Mouse (Mus musculus): Measurements from ENCODE around the gene Gm6034. TPM values are rescaled to one million over a fixed set of nuclear protein-coding genes. Genes with fewer than 3 reads are reported as not detected.
A peak's percentile ranks its signal among the peaks of the same experiment; 100 is the strongest.
"Not testable (repeated sequence)": the region's sequence is repeated elsewhere in the genome, so short reads cannot be mapped to it uniquely, and the experiment has no call there.

Gm6034 gene
- polyA plus RNA-seq, 1 experiment, result 0.22 TPM

- peaks cover 31% of the 10 kb centered on the region for H3K4me1 ChIP-seq (replicated peaks; ENCODE audit: control insufficient read depth, insufficient read depth, low read length)
- H3K36me3 ChIP-seq (ENCODE audit: control insufficient read depth, insufficient read depth, low read length), result no peaks in the 10 kb centered on the region
- no peaks in the 10 kb centered on the region for H3K27me3 ChIP-seq (ENCODE audit: control insufficient read depth, insufficient read depth, low read length)
- peak overlapping the region; percentile 59 for H3K27ac ChIP-seq (ENCODE audit: control insufficient read depth, insufficient read depth, low read length)
- under 1% methylated on average over 6 of the region's 6 CpGs for WGBS
- DNase-seq, result peak; percentile 30
- peak overlapping the region; percentile 2; the same call in 1 of the 2 replicates for H3K4me3 ChIP-seq (ENCODE audit: control insufficient read depth, insufficient read depth, low read length)
- TF ChIP-seq CTCF (IDR thresholded peaks at IDR 0.05; ENCODE audit: borderline replicate concordance, control insufficient read depth, extremely low read depth, insufficient read depth, low read length, poor library complexity) (no peak), POLR2A (IDR thresholded peaks at IDR 0.05; ENCODE audit: control insufficient read depth, extremely low read depth, insufficient read depth, low read length, poor library complexity) (no peak)
Observed at GRCm38 (mm10) chr17:35998545-35999305, 44.0 kb upstream of the Gm6034 start.

GRCm38 (mm10) chr17:35999356-35999755, 43.4 kb upstream of the Gm6034 start:
- Histone ChIP-seq H3K27ac (ENCODE audit: control insufficient read depth, insufficient read depth, low read length) (peak overlapping the region; percentile 20; the same call in 1 of the 2 replicates), H3K27me3 (ENCODE audit: control insufficient read depth, insufficient read depth, low read length) (no peaks in the 10 kb centered on the region), H3K36me3 (ENCODE audit: control insufficient read depth, insufficient read depth, low read length) (no peaks in the 10 kb centered on the region), H3K4me3 (ENCODE audit: control insufficient read depth, insufficient read depth, low read length) (no peak overlapping the region), H3K4me1 (replicated peaks; ENCODE audit: control insufficient read depth, insufficient read depth, low read length) (peaks cover 31% of the 10 kb centered on the region)
- TF ChIP-seq POLR2A (IDR thresholded peaks at IDR 0.05; ENCODE audit: control insufficient read depth, extremely low read depth, insufficient read depth, low read length, poor library complexity) (no peak), CTCF (IDR thresholded peaks at IDR 0.05; ENCODE audit: borderline replicate concordance, control insufficient read depth, extremely low read depth, insufficient read depth, low read length, poor library complexity) (no peak)
- WGBS, result 4% methylated on average over 7 of the region's 7 CpGs
- DNase-seq, result peak; percentile 89

- H3K4me1 ChIP-seq (replicated peaks; ENCODE audit: control insufficient read depth, insufficient read depth, low read length), result peaks cover 33% of the 10 kb centered on the region
- TF ChIP-seq CTCF (IDR thresholded peaks at IDR 0.05; ENCODE audit: borderline replicate concordance, control insufficient read depth, extremely low read depth, insufficient read depth, low read length, poor library complexity) (no peak), POLR2A (IDR thresholded peaks at IDR 0.05; ENCODE audit: control insufficient read depth, extremely low read depth, insufficient read depth, low read length, poor library complexity) (no peak)
- no peaks in the 10 kb centered on the region for H3K36me3 ChIP-seq (ENCODE audit: control insufficient read depth, insufficient read depth, low read length)
- H3K27ac ChIP-seq (ENCODE audit: control insufficient read depth, insufficient read depth, low read length), result no peak overlapping the region
- DNase-seq, result no peak
- no peaks in the 10 kb centered on the region for H3K27me3 ChIP-seq (ENCODE audit: control insufficient read depth, insufficient read depth, low read length)
- H3K4me3 ChIP-seq (ENCODE audit: control insufficient read depth, insufficient read depth, low read length), result no peak overlapping the region
- 56% methylated on average over 4 of the region's 4 CpGs for WGBS
Observed at GRCm38 (mm10) chr17:36000349-36000748, 42.4 kb upstream of the Gm6034 start.

- peaks cover 33% of the 10 kb centered on the region for H3K4me1 ChIP-seq (replicated peaks; ENCODE audit: control insufficient read depth, insufficient read depth, low read length)
- no peaks in the 10 kb centered on the region for H3K27me3 ChIP-seq (ENCODE audit: control insufficient read depth, insufficient read depth, low read length)
- no peaks in the 10 kb centered on the region for H3K36me3 ChIP-seq (ENCODE audit: control insufficient read depth, insufficient read depth, low read length)
- no peak overlapping the region for H3K4me3 ChIP-seq (ENCODE audit: control insufficient read depth, insufficient read depth, low read length)
- H3K27ac ChIP-seq (ENCODE audit: control insufficient read depth, insufficient read depth, low read length), result peak overlapping the region; percentile 49; the same call in 1 of the 2 replicates
- peak; percentile 46 for DNase-seq
- 46% methylated on average over 12 of the region's 12 CpGs for WGBS
- TF ChIP-seq POLR2A (IDR thresholded peaks at IDR 0.05; ENCODE audit: control insufficient read depth, extremely low read depth, insufficient read depth, low read length, poor library complexity), result no peak
- TF ChIP-seq CTCF (IDR thresholded peaks at IDR 0.05; ENCODE audit: borderline replicate concordance, control insufficient read depth, extremely low read depth, insufficient read depth, low read length, poor library complexity), result no peak
Observed at GRCm38 (mm10) chr17:36001121-36001897, 41.5 kb upstream of the Gm6034 start.

- peak; percentile 26 for DNase-seq
- TF ChIP-seq POLR2A (IDR thresholded peaks at IDR 0.05; ENCODE audit: control insufficient read depth, extremely low read depth, insufficient read depth, low read length, poor library complexity) (no peak), CTCF (IDR thresholded peaks at IDR 0.05; ENCODE audit: borderline replicate concordance, control insufficient read depth, extremely low read depth, insufficient read depth, low read length, poor library complexity) (no peak)
- no peaks in the 10 kb centered on the region for H3K36me3 ChIP-seq (ENCODE audit: control insufficient read depth, insufficient read depth, low read length)
- WGBS, result 67% methylated on average over 6 of the region's 6 CpGs
- H3K27ac ChIP-seq (ENCODE audit: control insufficient read depth, insufficient read depth, low read length), result peak overlapping the region; percentile 8; the same call in 1 of the 2 replicates
- H3K4me1 ChIP-seq (replicated peaks; ENCODE audit: control insufficient read depth, insufficient read depth, low read length), result peaks cover 33% of the 10 kb centered on the region
- H3K4me3 ChIP-seq (ENCODE audit: control insufficient read depth, insufficient read depth, low read length), result no peak overlapping the region
- no peaks in the 10 kb centered on the region for H3K27me3 ChIP-seq (ENCODE audit: control insufficient read depth, insufficient read depth, low read length)
Observed at GRCm38 (mm10) chr17:36001966-36002365, 40.8 kb upstream of the Gm6034 start.

- Histone ChIP-seq H3K27ac (ENCODE audit: control insufficient read depth, insufficient read depth, low read length) (no peak overlapping the region), H3K4me1 (replicated peaks; ENCODE audit: control insufficient read depth, insufficient read depth, low read length) (peaks cover 25% of the 10 kb centered on the region), H3K36me3 (ENCODE audit: control insufficient read depth, insufficient read depth, low read length) (no peaks in the 10 kb centered on the region), H3K4me3 (ENCODE audit: control insufficient read depth, insufficient read depth, low read length) (no peak overlapping the region), H3K27me3 (ENCODE audit: control insufficient read depth, insufficient read depth, low read length) (no peaks in the 10 kb centered on the region)
- 91% methylated on average over 7 of the region's 7 CpGs for WGBS
- DNase-seq, result no peak
- TF ChIP-seq POLR2A (IDR thresholded peaks at IDR 0.05; ENCODE audit: control insufficient read depth, extremely low read depth, insufficient read depth, low read length, poor library complexity) (no peak), CTCF (IDR thresholded peaks at IDR 0.05; ENCODE audit: borderline replicate concordance, control insufficient read depth, extremely low read depth, insufficient read depth, low read length, poor library complexity) (no peak)
Observed at GRCm38 (mm10) chr17:36003331-36003730, 39.4 kb upstream of the Gm6034 start.

- DNase-seq; H3K36me3 ChIP-seq (ENCODE audit: control insufficient read depth, insufficient read depth, low read length); H3K27ac ChIP-seq (ENCODE audit: control insufficient read depth, insufficient read depth, low read length); H3K27me3 ChIP-seq (ENCODE audit: control insufficient read depth, insufficient read depth, low read length); H3K4me3 ChIP-seq (ENCODE audit: control insufficient read depth, insufficient read depth, low read length): not testable (repeated sequence)
- WGBS, result 92% methylated on average over 7 of the region's 7 CpGs
- peaks cover 22% of the 10 kb centered on the region for H3K4me1 ChIP-seq (replicated peaks; ENCODE audit: control insufficient read depth, insufficient read depth, low read length)
Observed at GRCm38 (mm10) chr17:36004409-36004808, 38.4 kb upstream of the Gm6034 start.

Measured in thymus, adult 2 months (tissue).